Mouse (Mus musculus) liver, embryonic 12.5 days (tissue): ENCODE measurements around the gene Vcpkmt. TPM values are rescaled to one million over a fixed set of nuclear protein-coding genes. Genes with fewer than 3 reads are reported as not detected.
"Not testable (repeated sequence)": the region's sequence is repeated elsewhere in the genome, so short reads cannot be mapped to it uniquely, and the experiment has no call there.

Experiments used
- ATAC-seq: fragments of 200-750 bp; cut with Nextera tagmentation; 2 replicates; pipeline ENCODE4 v1.8.0; 2017; ENCODE audit warnings: moderate number of reproducible peaks, mild to moderate bottlenecking, moderate library complexity
- H3K27ac ChIP-seq: fragments of 300-500 bp; sonication (generic); 2 replicates; pipeline ENCODE4 v1.5.1; 2016; ENCODE audit warnings: mild to moderate bottlenecking
- H3K27me3 ChIP-seq: fragments of 300-500 bp; sonication (generic); replicated peaks from 2 replicates; pipeline ENCODE4 v1.6.1; 2016; ENCODE audit warnings: mild to moderate bottlenecking, moderate library complexity
- H3K36me3 ChIP-seq: fragments of 300-500 bp; sonication (generic); 2 replicates; pipeline ENCODE4 v1.6.1; 2016; ENCODE audit warnings: mild to moderate bottlenecking, moderate library complexity
- H3K4me1 ChIP-seq: fragments of 300-500 bp; sonication (generic); 2 replicates; pipeline ENCODE4 v1.6.1; 2016
- H3K4me2 ChIP-seq: fragments of 300-500 bp; sonication (generic); 2 replicates; pipeline ENCODE4 v1.6.1; 2016; ENCODE audit warnings: mild to moderate bottlenecking, moderate library complexity
- H3K4me3 ChIP-seq: fragments of 300-500 bp; sonication (generic); 2 replicates; pipeline ENCODE4 v1.5.1; 2016; ENCODE audit warnings: mild to moderate bottlenecking, moderate library complexity
- H3K9ac ChIP-seq: fragments of 300-500 bp; sonication (generic); 2 replicates; pipeline ENCODE4 v1.6.1; 2016; ENCODE audit warnings: mild to moderate bottlenecking, moderate library complexity
- H3K9me3 ChIP-seq: fragments of 300-500 bp; sonication (generic); replicated peaks from 2 replicates; pipeline ENCODE4 v1.6.1; 2016; ENCODE audit warnings: mild to moderate bottlenecking, moderate library complexity
- WGBS: fragments of 180-500 bp; shearing (Covaris S2); methylation state at CpG from one replicate; pipeline ENCODE4 v1.1.7; 2016; ENCODE audit not compliant: insufficient replicate concordance; 5-methylcytosine and 5-hydroxymethylcytosine counted together
- polyA plus RNA-seq: library from polyadenylated mRNA; unstranded; fragments of >200 nt; fragmentation: Nextera tagmentation; extraction: Ambion mirVana; gene quantifications from 2 replicates; pipeline ENCODE4 v1.2.1, GENCODE M21; 2016

The Vcpkmt gene
- 20.3 and 21.2 TPM in 2 replicates for polyA plus RNA-seq

DNA sequence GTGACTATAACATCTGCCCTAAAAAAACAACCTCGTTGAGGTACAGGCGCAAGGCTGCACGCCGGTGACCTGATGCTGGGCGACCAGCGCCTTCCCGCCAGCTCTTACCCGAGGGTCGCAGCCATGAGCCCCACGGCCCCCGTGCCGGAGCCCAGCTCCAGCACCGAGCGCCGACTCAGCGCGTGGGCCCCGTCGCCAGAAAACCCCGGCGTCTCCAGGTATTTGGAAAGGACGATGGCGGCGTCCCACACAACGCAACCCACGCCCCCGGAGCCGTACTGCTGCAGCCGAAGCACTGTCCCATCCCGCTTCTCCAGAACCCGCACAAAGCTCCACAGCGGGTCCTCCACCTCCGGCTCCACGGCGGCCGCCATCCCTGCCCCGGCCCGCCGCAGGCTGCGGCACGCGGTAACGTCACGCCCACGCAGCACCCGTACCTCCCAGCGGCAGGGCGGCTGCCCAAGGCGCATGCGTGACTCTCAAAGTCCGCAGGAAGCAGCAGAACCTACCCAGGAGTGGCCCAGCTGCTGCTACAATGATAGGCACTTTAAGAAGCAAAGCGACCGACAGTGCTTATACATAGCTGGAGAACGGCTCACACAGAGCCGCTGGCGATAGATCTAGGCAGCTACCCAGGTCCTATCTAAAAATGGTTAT, at the start of gene Vcpkmt:
Gene Vcpkmt (minus strand): TSS at position 416 of the 657 bp plus-strand sequence.
- Histone ChIP-seq H3K4me2 (peak within 1 kb of the TSS; percentile 89), H3K9ac (peak within 1 kb of the TSS; percentile 91), H3K4me3 (peak within 1 kb of the TSS; percentile 83), H3K36me3 (peaks cover 47% of the 10 kb centered on the region), H3K9me3 (no peaks in the 10 kb centered on the region), H3K27me3 (no peaks in the 10 kb centered on the region), H3K27ac (peak within 1 kb of the TSS; percentile 85), H3K4me1 (peaks cover 38% of the 10 kb centered on the region)
- under 1% methylated on average over 56 of the region's 56 CpGs for WGBS
- ATAC-seq, result peak; percentile 98

DNA sequence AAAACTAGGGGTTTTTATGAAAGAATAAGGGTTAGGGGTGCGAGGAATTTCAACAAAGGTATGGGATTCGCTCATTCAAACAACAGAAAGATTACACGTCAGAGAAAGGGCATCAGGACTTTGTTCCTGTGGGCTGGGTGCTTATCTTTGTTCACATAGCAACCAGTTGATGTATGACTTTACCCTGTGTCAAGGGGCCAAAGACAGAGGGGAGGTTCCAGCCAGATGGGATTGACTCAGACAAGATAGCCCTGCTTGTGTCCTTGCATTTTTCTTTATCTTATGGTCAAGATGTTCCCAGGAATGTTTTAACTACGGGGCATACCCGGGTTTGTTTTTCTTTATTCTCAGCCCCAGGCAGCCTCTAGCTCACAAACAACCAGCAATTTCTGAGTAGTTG, 35.8 kb upstream of the Vcpkmt start:
- not testable (repeated sequence) for H3K9ac ChIP-seq, H3K27me3 ChIP-seq, H3K4me1 ChIP-seq, H3K27ac ChIP-seq, H3K9me3 ChIP-seq, ATAC-seq, H3K4me2 ChIP-seq, H3K4me3 ChIP-seq
- 44% methylated on average over 5 of the region's 5 CpGs for WGBS
- peaks cover 54% of the 10 kb centered on the region for H3K36me3 ChIP-seq

DNA sequence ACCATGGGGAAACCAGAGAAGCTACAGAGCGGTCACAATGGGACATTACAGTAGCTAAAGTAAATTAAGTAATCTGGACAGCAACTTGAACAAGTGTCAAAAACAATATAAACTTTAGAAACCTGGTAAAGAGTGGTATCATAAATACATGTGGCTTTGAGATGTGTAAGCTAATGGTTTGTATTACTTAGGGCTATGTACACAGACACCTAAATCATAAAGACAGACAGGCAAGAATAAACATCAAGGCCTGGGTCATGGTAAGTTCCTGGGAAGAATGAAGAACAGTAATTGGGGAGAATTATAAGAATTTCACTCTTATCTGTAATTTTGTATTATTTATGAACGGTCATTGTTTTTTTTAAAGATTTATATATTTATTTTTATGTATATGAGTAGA, 21.5 kb upstream of the Vcpkmt start:
- no peak overlapping the region for H3K27ac ChIP-seq
- no peaks in the 10 kb centered on the region for H3K9me3 ChIP-seq
- no peak overlapping the region for H3K4me3 ChIP-seq
- no peaks in the 10 kb centered on the region for H3K4me1 ChIP-seq
- 87% methylated on average over 2 of the region's 2 CpGs for WGBS
- H3K9ac ChIP-seq, result no peak overlapping the region
- no peak overlapping the region for H3K4me2 ChIP-seq
- ATAC-seq, result no peak
- H3K36me3 ChIP-seq, result peaks cover 36% of the 10 kb centered on the region
- H3K27me3 ChIP-seq, result no peaks in the 10 kb centered on the region

DNA sequence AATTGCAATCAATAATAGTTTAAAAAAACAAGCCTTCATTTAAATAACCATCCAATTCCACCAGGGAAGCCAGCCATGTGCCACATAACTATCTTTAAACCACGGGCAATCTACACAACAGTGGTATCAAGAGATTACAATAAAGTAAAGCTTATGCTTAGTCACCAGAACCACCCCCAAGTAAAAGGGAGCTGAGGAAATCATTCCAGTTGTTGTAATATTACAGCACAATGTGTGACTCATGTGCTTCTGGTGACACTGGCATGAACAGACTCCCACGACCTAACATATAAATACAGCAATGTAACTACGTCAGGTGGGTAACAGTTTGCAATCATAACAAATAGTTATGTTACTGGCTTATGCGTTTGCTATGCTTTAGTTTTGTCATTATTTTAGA, 14.6 kb upstream of the Vcpkmt start:
- no peak overlapping the region for H3K4me3 ChIP-seq
- no peak overlapping the region for H3K9ac ChIP-seq
- no peak overlapping the region for H3K27ac ChIP-seq
- H3K4me1 ChIP-seq, result no peaks in the 10 kb centered on the region
- 69% methylated on average over 4 of the region's 4 CpGs for WGBS
- no peaks in the 10 kb centered on the region for H3K9me3 ChIP-seq
- peaks cover 20% of the 10 kb centered on the region for H3K36me3 ChIP-seq
- H3K27me3 ChIP-seq, result no peaks in the 10 kb centered on the region
- no peak overlapping the region for H3K4me2 ChIP-seq
- no peak for ATAC-seq

DNA sequence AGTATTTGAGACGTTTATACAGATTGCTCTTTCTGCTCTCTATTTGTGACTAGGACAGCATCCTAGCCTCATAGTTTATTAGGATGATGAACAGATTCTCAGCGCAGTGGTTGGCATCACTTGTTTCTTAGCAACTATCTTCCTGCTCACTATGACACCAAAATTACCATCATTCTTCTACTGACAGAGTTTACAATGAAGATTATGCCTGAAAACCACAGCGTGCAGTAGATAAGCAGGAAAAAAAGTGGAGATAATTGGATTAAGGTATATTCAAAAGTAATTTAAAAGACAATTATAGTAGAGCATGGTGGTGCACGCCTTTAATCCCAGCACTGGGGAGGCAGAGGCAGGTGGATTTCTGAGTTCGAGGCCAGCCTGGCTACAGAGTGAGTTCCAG, 10.3 kb upstream of the Vcpkmt start:
- 76% methylated on average over 5 of the region's 5 CpGs for WGBS
- Histone ChIP-seq H3K27ac (no peak overlapping the region), H3K4me1 (no peaks in the 10 kb centered on the region), H3K4me2 (no peak overlapping the region), H3K9ac (no peak overlapping the region), H3K4me3 (no peak overlapping the region), H3K36me3 (peaks cover 34% of the 10 kb centered on the region), H3K27me3 (no peaks in the 10 kb centered on the region), H3K9me3 (no peaks in the 10 kb centered on the region)
- ATAC-seq, result no peak

DNA sequence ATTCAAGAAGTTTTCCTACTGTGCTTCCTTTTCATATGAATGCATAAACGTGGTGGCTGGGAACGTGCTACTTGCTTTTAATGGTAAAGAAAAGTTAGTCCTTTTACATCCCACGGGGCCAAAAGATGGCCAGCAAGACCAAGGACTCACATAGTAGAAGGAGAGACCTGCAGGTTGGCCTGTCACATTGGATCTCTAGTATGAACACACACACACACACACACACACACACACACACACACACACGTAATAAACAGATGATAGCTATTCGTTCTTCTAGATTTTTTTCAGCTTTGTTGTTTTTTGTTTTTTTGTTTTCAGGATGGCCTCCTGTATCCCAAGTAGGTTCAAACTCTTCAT, 422 bp upstream of the Vcpkmt start:
- Histone ChIP-seq H3K9ac (peak overlapping the region; percentile 91), H3K27ac (peak overlapping the region; percentile 85), H3K9me3 (no peaks in the 10 kb centered on the region), H3K4me2 (peak overlapping the region; percentile 89), H3K4me1 (peaks cover 38% of the 10 kb centered on the region), H3K36me3 (peaks cover 47% of the 10 kb centered on the region), H3K4me3 (peak overlapping the region; percentile 83), H3K27me3 (no peaks in the 10 kb centered on the region)
- peak; percentile 23; the same call in 1 of the 2 replicates for ATAC-seq
- WGBS, result 43% methylated on average over 5 of the region's 5 CpGs

DNA sequence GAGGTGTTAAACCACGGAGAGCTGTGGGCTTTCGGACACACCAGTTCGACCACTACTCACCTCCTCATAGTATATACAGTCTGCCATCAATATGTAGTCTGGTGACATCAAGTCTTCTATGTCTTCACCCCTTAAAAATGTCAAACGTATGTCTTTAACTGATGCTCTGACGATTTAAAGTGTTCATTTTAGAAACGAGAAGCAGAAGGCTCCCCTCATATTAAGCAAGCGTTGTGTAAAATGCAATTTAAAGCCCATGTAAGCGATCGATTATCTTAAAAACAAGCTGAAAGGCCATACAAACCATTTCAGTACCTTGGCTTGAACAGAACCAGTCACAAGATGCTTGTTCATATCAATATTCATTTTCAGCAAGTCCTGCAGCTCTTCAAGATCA, 614 bp downstream of the Vcpkmt start:
- peaks cover 38% of the 10 kb centered on the region for H3K4me1 ChIP-seq
- peak overlapping the region; percentile 91 for H3K9ac ChIP-seq
- H3K36me3 ChIP-seq, result peaks cover 47% of the 10 kb centered on the region
- ATAC-seq, result no peak
- peak overlapping the region; percentile 85 for H3K27ac ChIP-seq
- H3K4me2 ChIP-seq, result peak overlapping the region; percentile 89
- H3K27me3 ChIP-seq, result no peaks in the 10 kb centered on the region
- H3K9me3 ChIP-seq, result no peaks in the 10 kb centered on the region
- peak overlapping the region; percentile 83 for H3K4me3 ChIP-seq
- 19% methylated on average over 9 of the region's 9 CpGs for WGBS

DNA sequence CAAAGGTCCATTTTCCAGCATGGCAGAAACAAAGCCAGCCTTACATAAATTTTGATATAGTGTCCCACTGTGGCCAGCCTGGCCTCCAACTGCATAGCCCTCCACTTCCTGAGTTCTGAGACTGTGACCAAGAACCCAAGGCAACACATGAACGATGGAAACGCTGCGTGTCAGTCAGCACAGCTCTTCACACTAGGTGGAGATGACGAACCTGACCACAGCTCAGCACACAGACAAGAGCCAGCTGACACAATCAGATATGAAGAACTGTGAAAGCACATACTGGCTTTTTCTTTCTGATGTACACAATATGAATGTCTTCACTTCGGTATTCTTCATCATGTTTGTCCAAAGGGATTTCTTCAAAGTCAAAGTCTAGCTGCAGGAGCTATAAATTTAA, 3.2 kb downstream of the Vcpkmt start:
- H3K9ac ChIP-seq, result no peak overlapping the region
- peaks cover 42% of the 10 kb centered on the region for H3K36me3 ChIP-seq
- no peak overlapping the region for H3K4me3 ChIP-seq
- H3K27me3 ChIP-seq, result no peaks in the 10 kb centered on the region
- H3K27ac ChIP-seq, result 0 out of 2 replicates have a peak overlapping the region, but pooled peaks have one; percentile 34
- peaks cover 38% of the 10 kb centered on the region for H3K4me1 ChIP-seq
- H3K9me3 ChIP-seq, result no peaks in the 10 kb centered on the region
- 57% methylated on average over 5 of the region's 5 CpGs for WGBS
- peak overlapping the region; percentile 16 for H3K4me2 ChIP-seq
- no peak for ATAC-seq

DNA sequence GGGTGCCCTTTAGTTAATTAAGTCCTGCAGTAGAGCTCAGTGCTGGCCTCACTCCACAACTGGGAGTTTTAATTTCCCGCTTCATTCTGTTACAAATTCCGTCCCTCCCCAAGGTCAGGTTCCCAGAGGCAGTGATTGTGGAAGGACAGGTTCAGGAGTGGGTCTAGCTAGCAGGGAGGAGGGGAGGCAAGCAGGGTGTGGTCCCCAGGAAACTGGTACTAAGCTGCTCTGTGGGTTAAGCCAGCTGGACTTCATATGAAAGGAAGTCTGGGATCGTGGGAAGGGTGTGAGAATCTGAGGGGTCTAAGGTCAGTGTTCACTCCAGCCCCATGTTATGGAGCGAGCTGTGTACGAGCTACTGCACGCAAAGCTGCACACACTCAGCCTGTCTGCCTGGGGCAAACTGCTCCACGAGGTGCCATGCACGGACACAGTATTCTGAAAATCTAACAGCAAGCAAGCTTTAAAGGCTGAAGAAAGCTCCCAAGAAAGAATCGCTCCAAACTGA, 6.7 kb downstream of the Vcpkmt start:
- no peak for ATAC-seq
- WGBS, result 77% methylated on average over 9 of the region's 9 CpGs
- Histone ChIP-seq H3K4me2 (no peak overlapping the region), H3K9ac (no peak overlapping the region), H3K27ac (no peak overlapping the region), H3K36me3 (peaks cover 39% of the 10 kb centered on the region), H3K9me3 (no peaks in the 10 kb centered on the region), H3K27me3 (no peaks in the 10 kb centered on the region), H3K4me3 (no peak overlapping the region), H3K4me1 (peaks cover 26% of the 10 kb centered on the region)

DNA sequence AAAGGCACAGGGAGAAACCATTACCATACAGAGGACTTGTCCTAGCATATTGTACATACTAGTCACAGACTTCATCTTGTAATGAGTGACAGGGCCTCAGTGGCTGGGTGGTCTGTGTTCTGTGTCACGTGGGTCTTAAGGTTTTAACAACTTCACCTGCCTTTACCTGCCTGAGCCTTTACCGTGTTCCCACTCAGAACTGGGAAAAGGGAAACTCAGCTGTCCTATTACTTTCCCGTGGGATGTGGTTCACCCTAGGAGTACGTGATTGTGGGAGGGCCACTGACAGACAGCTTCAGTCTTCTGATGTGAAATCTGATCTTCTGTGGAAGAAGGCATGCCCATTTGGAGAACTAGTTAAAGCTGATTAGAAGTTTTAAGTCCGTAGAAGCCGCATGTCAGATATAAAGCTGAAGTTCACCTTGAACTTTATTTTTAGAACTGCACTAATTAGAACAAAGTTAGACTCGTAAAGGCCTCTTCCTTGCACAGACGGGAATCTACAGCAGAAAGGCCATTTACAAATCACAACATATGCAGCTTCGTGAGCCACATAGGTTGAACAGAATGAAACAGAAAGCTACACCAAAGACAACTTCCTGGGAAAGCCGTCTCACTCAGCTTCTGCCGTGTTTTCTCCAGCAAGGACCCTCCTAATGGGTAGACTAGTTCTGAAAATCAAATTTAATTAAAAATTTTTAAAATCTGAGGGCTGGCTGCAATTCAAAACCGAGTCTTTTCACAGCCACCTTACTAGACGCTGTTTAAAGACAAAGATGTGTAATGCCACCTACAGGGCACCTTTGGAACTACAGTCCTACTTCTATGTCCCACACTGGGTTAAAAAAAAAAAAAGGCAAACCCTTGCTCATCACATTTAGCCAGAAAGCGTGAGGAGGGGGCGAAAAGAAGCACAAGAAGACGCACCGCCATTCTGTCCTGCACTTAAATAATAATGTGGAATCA, 8.6 kb downstream of the Vcpkmt start:
- no peak overlapping the region for H3K9ac ChIP-seq
- peaks cover 32% of the 10 kb centered on the region for H3K36me3 ChIP-seq
- H3K4me1 ChIP-seq, result peaks cover 11% of the 10 kb centered on the region
- ATAC-seq, result no peak; the same call in 1 of the 2 replicates
- H3K27me3 ChIP-seq, result no peaks in the 10 kb centered on the region
- peak overlapping the region; percentile 52 for H3K4me2 ChIP-seq
- no peak overlapping the region for H3K27ac ChIP-seq
- no peaks in the 10 kb centered on the region for H3K9me3 ChIP-seq
- WGBS, result 28% methylated on average over 17 of the region's 17 CpGs
- peak overlapping the region; percentile 22; the same call in 1 of the 2 replicates for H3K4me3 ChIP-seq

DNA sequence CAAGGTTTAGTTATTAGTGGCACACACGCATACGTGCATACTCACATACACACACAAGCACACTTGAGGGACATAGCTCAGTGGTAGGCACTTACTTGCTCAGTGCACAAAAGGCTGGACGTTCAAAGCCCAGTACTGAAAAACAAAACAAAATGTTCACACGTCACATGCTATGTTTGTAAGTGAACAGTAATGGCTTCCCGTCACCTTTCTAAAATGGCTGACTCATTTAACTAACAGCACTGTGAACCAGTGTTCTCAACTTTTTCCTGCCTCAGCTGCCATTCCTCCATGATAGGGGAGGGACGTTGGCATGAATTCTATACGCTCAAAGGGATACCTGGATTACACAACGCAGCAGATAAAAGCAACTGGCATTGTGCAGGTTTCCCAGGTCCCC, 9.6 kb downstream of the Vcpkmt start:
- Histone ChIP-seq H3K36me3 (peaks cover 23% of the 10 kb centered on the region), H3K4me3 (no peak overlapping the region), H3K4me2 (no peak overlapping the region), H3K27ac (no peak overlapping the region), H3K4me1 (peaks cover 8% of the 10 kb centered on the region; the same call in 1 of the 2 replicates), H3K27me3 (no peaks in the 10 kb centered on the region), H3K9me3 (no peaks in the 10 kb centered on the region), H3K9ac (no peak overlapping the region)
- WGBS, result 76% methylated on average over 8 of the region's 8 CpGs
- no peak for ATAC-seq

DNA sequence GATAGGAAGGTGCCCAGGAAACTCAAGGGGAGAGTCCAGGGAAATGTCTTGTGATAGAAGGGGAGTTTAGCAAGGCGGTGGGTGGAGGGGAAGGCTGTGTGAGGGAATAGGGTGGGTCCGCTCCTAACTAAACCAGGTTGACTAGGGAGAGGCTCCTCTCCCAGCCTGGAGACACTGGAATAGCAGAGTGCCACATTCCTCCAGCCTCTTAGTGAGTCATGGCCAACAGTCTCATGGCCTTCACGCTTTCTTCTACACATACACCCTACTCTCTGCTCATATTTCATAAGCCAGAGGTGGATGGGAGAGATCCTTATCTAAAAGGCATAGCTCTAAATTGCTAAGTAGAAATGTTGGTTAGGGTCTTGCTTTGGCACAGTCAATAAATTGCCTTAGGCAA, 12.9 kb downstream of the Vcpkmt start:
- Histone ChIP-seq H3K4me2 (no peak overlapping the region), H3K27me3 (no peaks in the 10 kb centered on the region), H3K4me1 (peaks cover 8% of the 10 kb centered on the region; the same call in 1 of the 2 replicates), H3K36me3 (no peaks in the 10 kb centered on the region), H3K4me3 (no peak overlapping the region), H3K9me3 (no peaks in the 10 kb centered on the region), H3K9ac (no peak overlapping the region), H3K27ac (no peak overlapping the region)
- no peak for ATAC-seq
- 80% methylated on average over 3 of the region's 3 CpGs for WGBS
